Mouse (Mus musculus): ENCODE results near the gene Pdzd7. TPM values are rescaled to one million over a fixed set of nuclear protein-coding genes. Genes with fewer than 3 reads are reported as not detected.
A peak's percentile ranks its signal among the peaks of the same experiment; 100 is the strongest.

Pdzd7 gene
- total RNA-seq (2021): 10 to 100 TPM; 12.4 to 19.5 TPM
- long read RNA-seq, experiment 1, partial matches to known transcripts: 2 of 17 reads
- long read RNA-seq, experiment 1, other reads (novel, unspliced or antisense): 15 of 17 reads
- long read RNA-seq, experiment 2, partial matches to known transcripts: 3 of 7 reads
- long read RNA-seq, experiment 2, other reads (novel, unspliced or antisense): 3 of 7 reads

- DNase-seq: no peak
Observed at GRCm38 (mm10) chr19:45045651-45046050, at the start of gene Pdzd7. TSS of gene Pdzd7 (minus strand) at chr19:45045717.

GRCm38 (mm10) chr19:45081841-45082550 is 36.5 kb upstream of the Pdzd7 start:
- DNase-seq: peak; percentile 61

GRCm38 (mm10) chr19:45081279-45081678 is 35.8 kb upstream of the Pdzd7 start:
- DNase-seq: peak; percentile 77

- DNase-seq: no peak
Observed at GRCm38 (mm10) chr19:45080711-45081110, 35.2 kb upstream of the Pdzd7 start.

GRCm38 (mm10) chr19:45079769-45080515 is 34.4 kb upstream of the Pdzd7 start:
- peak; percentile 61 for DNase-seq

GRCm38 (mm10) chr19:45078971-45079764 is 33.7 kb upstream of the Pdzd7 start:
- no peak for DNase-seq

- DNase-seq: no peak
Observed at GRCm38 (mm10) chr19:45077742-45078645, 32.5 kb upstream of the Pdzd7 start.

- peak; percentile 76 for DNase-seq
Observed at GRCm38 (mm10) chr19:45076586-45077510, 31.3 kb upstream of the Pdzd7 start.

GRCm38 (mm10) chr19:45076036-45076575 is 30.6 kb upstream of the Pdzd7 start:
- no peak for DNase-seq

- DNase-seq: no peak
Observed at GRCm38 (mm10) chr19:45075323-45076035, 30.0 kb upstream of the Pdzd7 start.

- peak; percentile 95 for DNase-seq
Observed at GRCm38 (mm10) chr19:45074580-45075322, 29.2 kb upstream of the Pdzd7 start, which contains the start of gene Kazald1. TSS of gene Kazald1 (plus strand) at chr19:45075241.

- DNase-seq: peak; percentile 91
Observed at GRCm38 (mm10) chr19:45073871-45074542, 28.5 kb upstream of the Pdzd7 start.

- DNase-seq: no peak
Observed at GRCm38 (mm10) chr19:45067758-45068510, 22.4 kb upstream of the Pdzd7 start.

GRCm38 (mm10) chr19:45067170-45067569 is 21.7 kb upstream of the Pdzd7 start:
- no peak for DNase-seq

GRCm38 (mm10) chr19:45065226-45065625 is 19.7 kb upstream of the Pdzd7 start:
- no peak for DNase-seq

GRCm38 (mm10) chr19:45063565-45064292 is 18.2 kb upstream of the Pdzd7 start:
- peak; percentile 51 for DNase-seq
